Mouse (Mus musculus) A20 (cell line): Measurements from ENCODE around the gene Ndufs8.
"Not testable (repeated sequence)": the region's sequence is repeated elsewhere in the genome, so short reads cannot be mapped to it uniquely, and the experiment has no call there.

ENCODE experiments used
- DNase-seq: peaks from one replicate; pipeline ENCODE4 v3.0.0-alpha.2; 2011; ENCODE audit warnings: low read depth, low spot score

The Ndufs8 gene

GRCm38 (mm10) chr19:3912337-3913204 lies at the start of gene Ndufs8:
TSS of gene Ndufs8 (minus strand) at chr19:3912774.
- DNase-seq = peak; percentile 97

DNA sequence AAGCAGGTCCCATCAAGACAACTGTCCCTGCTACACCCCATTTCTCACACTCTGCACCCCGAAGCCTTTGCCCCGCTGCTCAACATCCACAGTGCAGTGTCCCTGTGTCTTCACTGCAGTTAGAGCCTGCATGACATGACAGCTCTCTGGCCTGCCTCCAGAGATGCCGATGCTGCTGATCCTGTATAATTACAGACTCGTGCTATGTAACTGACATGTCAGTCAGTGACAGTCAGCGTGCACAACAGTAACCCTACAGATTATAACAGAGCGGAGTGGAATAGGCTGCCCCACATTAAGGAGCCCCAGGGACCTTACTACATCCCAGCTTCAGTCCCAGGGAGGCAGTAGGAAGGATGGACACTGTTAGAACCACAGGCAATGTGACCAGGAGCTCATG lies 49.2 kb upstream of the Ndufs8 start:
- DNase-seq = not testable (repeated sequence)

DNA sequence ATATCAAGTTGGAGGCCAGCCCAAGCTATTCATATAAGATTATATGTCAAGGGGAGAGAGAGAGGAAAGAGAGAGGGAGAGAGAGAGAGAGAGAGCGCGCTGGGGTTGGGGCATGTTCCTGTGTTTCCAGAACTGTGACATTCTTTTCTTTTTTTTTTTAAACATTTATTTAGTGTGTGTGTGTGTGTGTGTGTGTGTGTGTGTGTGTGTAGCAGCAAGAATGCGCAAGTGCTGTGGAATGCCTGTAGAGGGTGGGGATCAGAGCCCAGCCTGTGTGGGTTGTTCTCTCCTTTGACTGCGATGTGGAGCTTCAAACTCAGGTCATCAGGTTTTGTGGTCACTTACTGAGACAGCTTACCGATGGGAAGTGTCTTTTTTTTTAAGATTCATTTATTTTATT lies 47.6 kb upstream of the Ndufs8 start:
- no peak for DNase-seq

- DNase-seq = no peak
Observed at GRCm38 (mm10) chr19:3959030-3959429, 46.5 kb upstream of the Ndufs8 start.

DNA sequence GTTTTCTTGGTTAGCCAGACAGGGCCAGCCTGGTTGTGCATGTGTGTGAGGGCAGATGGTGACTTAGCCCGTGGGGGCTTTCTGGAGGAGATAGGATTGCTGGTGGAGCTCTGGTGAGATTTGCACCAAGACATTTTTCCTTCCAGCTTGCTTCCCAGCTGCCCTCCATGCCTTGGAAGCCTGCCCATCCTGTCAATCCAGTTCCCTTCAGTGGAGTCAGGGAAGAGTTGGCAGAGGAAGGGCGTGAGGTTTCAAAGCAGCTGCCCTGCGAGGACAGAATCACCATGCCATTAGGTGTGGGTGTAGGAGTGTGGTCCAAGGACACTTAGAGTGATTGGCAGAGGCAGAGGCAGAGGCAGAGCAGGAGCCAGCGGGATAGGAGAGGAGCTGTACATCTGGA lies 45.9 kb upstream of the Ndufs8 start, which contains the start of gene Aldh3b3:
Gene Aldh3b3, plus strand, starts transcription at position 176 of the 400 bp plus-strand sequence.
- no peak for DNase-seq

DNA sequence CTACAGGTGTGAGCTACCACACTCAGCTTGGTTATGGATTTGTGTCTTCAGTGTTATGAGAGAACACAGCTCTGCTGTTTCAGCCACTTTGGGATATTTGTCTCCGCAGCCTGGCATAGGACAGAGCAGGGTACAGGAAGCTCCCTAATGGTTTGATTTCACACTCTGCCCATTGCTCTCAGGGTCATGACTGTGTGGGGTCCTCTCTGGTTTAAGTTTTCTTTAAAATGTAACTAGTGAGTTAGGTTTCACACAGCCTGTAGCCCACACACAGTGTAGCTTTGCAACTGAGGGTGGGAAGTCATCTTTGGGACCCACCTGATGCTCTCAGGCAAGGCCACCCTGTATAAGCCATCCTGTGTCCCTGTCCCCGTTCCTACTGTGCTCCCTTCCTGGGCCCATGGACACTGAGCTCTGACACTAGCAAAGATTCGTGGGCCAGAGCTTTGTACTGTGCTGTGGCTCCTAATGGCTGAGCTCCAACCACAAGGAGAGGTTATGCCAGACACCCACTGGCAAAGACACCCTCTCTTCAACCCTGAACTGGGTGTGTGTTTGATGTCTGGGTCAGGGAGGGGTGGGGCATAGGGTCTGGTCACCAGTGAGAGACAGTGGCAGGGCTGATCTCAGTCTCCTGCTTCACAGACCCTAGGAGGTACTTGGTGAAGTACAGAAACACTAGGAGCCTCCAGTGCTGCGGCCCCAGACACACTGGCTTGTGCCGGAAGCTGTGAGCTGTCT lies 44.9 kb upstream of the Ndufs8 start:
- not testable (repeated sequence) for DNase-seq

DNA sequence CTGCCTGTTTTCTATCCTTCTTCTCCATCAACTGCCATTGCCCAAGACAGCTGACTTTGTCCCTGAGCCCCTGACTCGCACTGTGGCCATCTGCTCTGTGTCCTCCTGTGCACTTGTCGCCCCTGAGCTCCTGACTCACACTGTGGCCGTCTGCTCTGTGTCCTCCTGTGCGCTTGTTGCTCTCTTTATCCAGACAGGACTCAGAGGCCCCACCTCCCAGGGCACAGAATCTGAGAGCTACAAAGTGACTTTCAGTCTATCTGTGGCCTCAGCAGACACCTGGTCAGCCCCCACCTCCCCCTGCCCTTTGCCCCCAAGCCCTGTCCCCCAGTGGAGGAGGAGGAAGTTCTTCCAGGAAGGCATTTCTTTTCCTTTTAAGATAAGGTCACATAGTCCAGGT lies 43.2 kb upstream of the Ndufs8 start:
- DNase-seq = no peak

DNA sequence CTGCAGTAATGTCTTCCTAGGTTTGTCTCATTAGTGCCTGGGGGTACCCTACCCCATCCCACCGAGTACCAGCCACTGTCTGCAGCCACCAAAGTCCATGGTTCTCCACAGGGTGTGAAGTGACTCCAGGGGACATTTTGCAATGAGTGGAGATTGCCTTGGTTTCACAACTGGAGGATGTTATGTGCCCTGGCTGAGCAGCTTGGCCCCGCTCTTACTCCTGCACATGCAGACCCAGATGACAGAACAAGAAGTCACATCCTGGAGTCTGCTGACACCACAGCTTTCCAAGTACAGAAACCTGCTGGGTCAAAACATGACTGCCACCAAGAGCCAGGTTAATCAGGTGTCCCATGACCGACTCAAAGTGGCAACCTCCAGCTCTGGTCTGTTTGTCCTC lies 42.5 kb upstream of the Ndufs8 start:
- no peak for DNase-seq

DNA sequence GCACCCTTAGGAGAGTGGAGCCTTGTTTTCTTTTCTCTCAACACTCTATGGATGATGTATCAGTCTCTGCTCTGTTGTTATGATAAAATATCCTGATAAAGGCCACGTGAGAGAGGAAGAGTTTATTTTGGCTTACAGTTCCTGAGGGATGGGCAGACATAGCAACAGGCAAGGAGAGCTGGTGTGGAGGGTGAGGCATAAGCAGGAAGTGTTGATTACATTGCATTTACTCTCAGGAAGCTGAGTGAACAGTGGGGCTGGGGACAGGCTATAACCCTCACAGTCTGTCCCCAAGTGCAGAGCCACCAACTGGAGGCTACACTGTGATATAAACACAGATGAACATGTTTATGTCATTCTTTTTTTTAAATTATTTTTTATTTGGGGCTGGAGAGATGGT lies 39.5 kb upstream of the Ndufs8 start:
- DNase-seq = no peak

GRCm38 (mm10) chr19:3951461-3951860 lies 38.9 kb upstream of the Ndufs8 start:
- DNase-seq = no peak

GRCm38 (mm10) chr19:3950331-3950730 lies 37.8 kb upstream of the Ndufs8 start:
- DNase-seq = no peak

GRCm38 (mm10) chr19:3948546-3948945 lies 36.0 kb upstream of the Ndufs8 start:
- DNase-seq = no peak

GRCm38 (mm10) chr19:3947813-3948212 lies 35.2 kb upstream of the Ndufs8 start:
- no peak for DNase-seq

DNA sequence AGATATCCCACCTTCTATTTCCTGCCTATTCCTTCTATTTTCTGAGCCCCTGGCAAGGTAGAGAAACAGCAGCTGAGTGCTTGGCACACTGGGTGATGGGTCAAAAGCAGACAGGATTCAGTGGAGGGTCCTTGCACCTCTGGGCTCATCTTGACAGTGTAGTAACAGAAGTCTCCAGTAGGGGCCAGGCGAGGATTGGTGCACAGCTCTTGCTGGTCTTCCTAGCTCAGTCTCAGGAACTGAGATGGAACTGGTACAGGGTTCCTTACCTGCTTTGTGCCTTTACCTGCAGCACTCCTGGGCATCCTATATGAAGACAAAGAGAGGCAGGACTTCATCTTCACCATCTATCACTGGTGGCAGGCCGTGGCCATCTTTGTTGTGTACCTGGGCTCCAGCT lies 34.1 kb upstream of the Ndufs8 start:
- peak; percentile 69 for DNase-seq

- DNase-seq = peak; percentile 31
Observed at GRCm38 (mm10) chr19:3945872-3946564, 33.4 kb upstream of the Ndufs8 start.

GRCm38 (mm10) chr19:3942986-3943735 lies 30.6 kb upstream of the Ndufs8 start:
- peak; percentile 98 for DNase-seq

DNA sequence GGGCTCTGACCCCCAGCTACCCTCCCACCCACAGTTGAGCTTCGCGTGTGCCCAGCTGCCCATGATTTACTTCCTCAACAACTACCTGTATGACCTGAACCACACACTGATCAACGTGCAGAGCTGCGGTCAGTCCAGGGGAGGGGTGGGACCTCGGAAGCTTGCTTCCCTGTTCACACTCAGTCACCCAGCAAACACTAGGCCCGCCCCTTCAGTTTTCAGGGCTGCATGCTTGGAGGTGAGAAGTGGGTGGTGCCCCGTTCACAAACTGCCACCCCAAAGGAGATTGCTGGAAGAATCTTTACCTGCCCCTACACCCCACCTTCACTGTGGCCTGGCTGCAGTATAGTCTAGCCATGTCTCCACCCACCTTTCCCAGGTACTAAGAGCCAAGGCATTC lies 29.7 kb upstream of the Ndufs8 start:
- DNase-seq = peak; percentile 81

- DNase-seq = peak; percentile 94
Observed at GRCm38 (mm10) chr19:3935896-3936850, 23.6 kb upstream of the Ndufs8 start.

GRCm38 (mm10) chr19:3935032-3935895 lies 22.7 kb upstream of the Ndufs8 start, which contains the start of gene Unc93b1:
TSS of gene Unc93b1 (plus strand) at chr19:3935186.
- DNase-seq = peak; percentile 91
